Comparison of ENCODE assay signal across 8 mouse cellular contexts in genomic region chr7:25719761-25720610, GRCm38 (mm10). TPM values are rescaled to one million over a fixed set of nuclear protein-coding genes. Genes with fewer than 3 reads are reported as not detected.
DNase-seq lines count a peak whose midpoint lies in the region; ATAC-seq and TF ChIP-seq lines count a peak whose summit lies in the region.

No protein-coding gene starts in this region.

- peak overlapping the region; percentile 40; the same call in 1 of the 2 replicates for H3K9ac ChIP-seq in ES-E14 (ENCODE audit: insufficient read depth, low read depth, low read length, poor library complexity, severe bottlenecking)
- H3K9ac ChIP-seq in lung, embryonic 16.5 days (ENCODE audit: low read length), result no peak overlapping the region

- TF ChIP-seq POLR2A in brain, embryonic 14.5 days (IDR thresholded peaks at IDR 0.05; ENCODE audit: borderline replicate concordance, extremely low read depth, insufficient read depth, insufficient read length, poor library complexity, severe bottlenecking), result no peak

- H3K27ac ChIP-seq in ES-E14 (ENCODE audit: insufficient read depth, low read depth, low read length, poor library complexity, severe bottlenecking), result no peak overlapping the region
- no peak overlapping the region for H3K27ac ChIP-seq in hindbrain, embryonic 10.5 days
- no peak overlapping the region for H3K27ac ChIP-seq in lung, embryonic 16.5 days (ENCODE audit: low read length)

- in situ Hi-C loops in ES-E14 (cut with MboI; ENCODE audit: low sequenced_read_pairs in 2 of 2, unreplicated experiment in 2 of 2), result no loop called here

- peak; percentile 54; the same call in 1 of the 2 replicates for ATAC-seq in erythroid progenitor cell, adult 5-6 weeks (replicated peaks; ENCODE audit: low FRiP score, poor library complexity, severe bottlenecking)
- peak; percentile 43 for ATAC-seq in lung, embryonic 16.5 days (ENCODE audit: low read depth)

- WGBS in hindbrain, embryonic 10.5 days, result 66% methylated on average over 10 of the region's 10 CpGs
- WGBS in lung, embryonic 16.5 days, result 57% methylated on average over 10 of the region's 10 CpGs

- peaks cover 0 to 3% of the 10 kb centered on the region in 2 experiments; a peak in 1 of 4 replicates for H3K4me1 ChIP-seq in ES-E14 (ENCODE audit: control insufficient read depth in 2 of 2, insufficient read depth in 2 of 2, low read length in 2 of 2, poor library complexity in 1 of 2)
- H3K4me1 ChIP-seq in hindbrain, embryonic 10.5 days (replicated peaks), result peaks cover 18% of the 10 kb centered on the region
- H3K4me1 ChIP-seq in lung, embryonic 16.5 days (replicated peaks; ENCODE audit: control insufficient read depth, insufficient read depth, low read length), result peaks cover 17% of the 10 kb centered on the region

- H3K9me3 ChIP-seq in ES-E14 (ENCODE audit: control insufficient read depth, insufficient read depth, low read depth, low read length), result no peaks in the 10 kb centered on the region
- 0 out of 2 replicates have a peak, but pooled peaks cover 2% of the 10 kb centered on the region for H3K9me3 ChIP-seq in hindbrain, embryonic 10.5 days
- H3K9me3 ChIP-seq in lung, embryonic 16.5 days (ENCODE audit: control insufficient read depth, low read length), result no peaks in the 10 kb centered on the region

- H3K36me3 ChIP-seq in ES-E14 (ENCODE audit: control insufficient read depth, insufficient read depth, low read length, poor library complexity, severe bottlenecking), result peaks cover 47% of the 10 kb centered on the region
- peaks cover 73% of the 10 kb centered on the region for H3K36me3 ChIP-seq in hindbrain, embryonic 10.5 days
- H3K36me3 ChIP-seq in lung, embryonic 16.5 days (ENCODE audit: control insufficient read depth, insufficient read depth, low read length), result peaks cover 46% of the 10 kb centered on the region

- peak; percentile 75 for DNase-seq in ES-E14 (ENCODE audit: low read depth, low spot score)
- DNase-seq in brain, embryonic 14.5 days (ENCODE audit: low read depth), result peak; percentile 81
- peak; percentile 82 for DNase-seq in hindbrain, embryonic 10.5 days (ENCODE audit: low spot score)
- DNase-seq in layer of hippocampus, adult 9-11 months, result peak; percentile 81
- DNase-seq in ovary, postnatal 36 days (ENCODE audit: low spot score), result peak; percentile 75
- DNase-seq in thymus, postnatal 36 days, result peak; percentile 68

- H3K4me2 ChIP-seq in lung, embryonic 16.5 days (ENCODE audit: low read depth, low read length), result peak overlapping the region; percentile 89; the same call in 1 of the 2 replicates

- peak; percentile 97 for TF ChIP-seq CTCF in brain, embryonic 14.5 days (IDR thresholded peaks at IDR 0.05; ENCODE audit: borderline replicate concordance, extremely low read depth, insufficient read depth, insufficient read length)

- no peak overlapping the region for H3K4me3 ChIP-seq in ES-E14 (ENCODE audit: insufficient read depth in 1 of 2, low read depth in 1 of 2, low read length in 2 of 2, poor library complexity in 1 of 2, severe bottlenecking in 1 of 2)
- peak overlapping the region; percentile 79; the same call in 1 of the 2 replicates for H3K4me3 ChIP-seq in hindbrain, embryonic 10.5 days
- no peak overlapping the region for H3K4me3 ChIP-seq in lung, embryonic 16.5 days (ENCODE audit: low read length)

- H3K27me3 ChIP-seq in hindbrain, embryonic 10.5 days (ENCODE audit: insufficient read depth, poor library complexity, severe bottlenecking), result no peaks in the 10 kb centered on the region
- no peaks in the 10 kb centered on the region for H3K27me3 ChIP-seq in lung, embryonic 16.5 days (ENCODE audit: control insufficient read depth, insufficient read depth, low read depth, low read length)

TF ChIP-seq in ES-E14, 5 proteins besides CTCF, POLR2A, EP300 and RAD21:
- peak; percentile 26; the same call in 1 of the 2 replicates for TF ChIP-seq MAFK (IDR thresholded peaks at IDR 0.05; ENCODE audit: insufficient read depth, low read depth, low read length)
- TF ChIP-seq CHD2 (IDR thresholded peaks at IDR 0.05; ENCODE audit: low read depth, low read length), result no peak
- TF ChIP-seq ZC3H11A (IDR thresholded peaks at IDR 0.05; ENCODE audit: borderline replicate concordance, low read depth, low read length), result peak; percentile 19; the same call in 1 of the 2 replicates

RNA-seq across cellular contexts. Expression of gene Ccdc97, which starts 1.1 kb away (rescaled TPM):
- total RNA-seq in ES-E14 (2012; rRNA removed), result 20.3 and 21.7 TPM in 2 replicates
- 80.5 and 84.4 TPM in 2 replicates for polyA plus RNA-seq in brain, embryonic 14.5 days (2012; rRNA removed)
- 28.1 and 29.9 TPM in 2 replicates for total RNA-seq in erythroid progenitor cell, adult 5-6 weeks (2015; ENCODE audit: low replicate concordance)
- 13.9 and 34.8 TPM in 2 replicates for total RNA-seq in erythroid progenitor cell, adult 5-6 weeks (2017; ENCODE audit: low replicate concordance)
- polyA plus RNA-seq in hindbrain, embryonic 10.5 days (2016; fragmentation: Nextera tagmentation; extraction: Ambion mirVana), result 32.4 and 44.0 TPM in 2 replicates
- polyA plus RNA-seq in lung, embryonic 16.5 days (2015; fragmentation: Nextera tagmentation; extraction: Ambion mirVana), result 21.1 and 24.9 TPM in 2 replicates

RNA-seq across cellular contexts. Expression of gene Tgfb1, which starts 33.2 kb away (rescaled TPM):
- total RNA-seq in ES-E14 (2012; rRNA removed), result 6.3 and 7.1 TPM in 2 replicates
- 3.2 and 7.9 TPM in 2 replicates for polyA plus RNA-seq in brain, embryonic 14.5 days (2012; rRNA removed)
- 72.4 and 95.2 TPM in 2 replicates for total RNA-seq in erythroid progenitor cell, adult 5-6 weeks (2015; ENCODE audit: low replicate concordance)
- 15.0 and 19.8 TPM in 2 replicates for total RNA-seq in erythroid progenitor cell, adult 5-6 weeks (2017; ENCODE audit: low replicate concordance)
- polyA plus RNA-seq in hindbrain, embryonic 10.5 days (2016; fragmentation: Nextera tagmentation; extraction: Ambion mirVana), result 0.81 and 2.1 TPM in 2 replicates
- polyA plus RNA-seq in lung, embryonic 16.5 days (2015; fragmentation: Nextera tagmentation; extraction: Ambion mirVana), result 3.1 and 3.4 TPM in 2 replicates

RNA-seq across cellular contexts. Expression of gene Hnrnpul1, which starts 34.6 kb away (rescaled TPM):
- 67.1 and 69.0 TPM in 2 replicates for total RNA-seq in ES-E14 (2012; rRNA removed)
- 34.7 and 70.2 TPM in 2 replicates for polyA plus RNA-seq in brain, embryonic 14.5 days (2012; rRNA removed)
- 186 and 195 TPM in 2 replicates for total RNA-seq in erythroid progenitor cell, adult 5-6 weeks (2015; ENCODE audit: low replicate concordance)
- 179 and 256 TPM in 2 replicates for total RNA-seq in erythroid progenitor cell, adult 5-6 weeks (2017; ENCODE audit: low replicate concordance)
- polyA plus RNA-seq in hindbrain, embryonic 10.5 days (2016; fragmentation: Nextera tagmentation; extraction: Ambion mirVana), result 60.5 and 61.6 TPM in 2 replicates
- 47.9 and 55.8 TPM in 2 replicates for polyA plus RNA-seq in lung, embryonic 16.5 days (2015; fragmentation: Nextera tagmentation; extraction: Ambion mirVana)

RNA-seq across cellular contexts. Expression of gene B9d2, which starts 39.4 kb away (rescaled TPM):
- total RNA-seq in ES-E14 (2012; rRNA removed), result 4.1 and 5.5 TPM in 2 replicates
- polyA plus RNA-seq in brain, embryonic 14.5 days (2012; rRNA removed), result 51.5 and 73.3 TPM in 2 replicates
- total RNA-seq in erythroid progenitor cell, adult 5-6 weeks (2015; ENCODE audit: low replicate concordance), result 8.4 and 8.6 TPM in 2 replicates
- 2.1 and 10.1 TPM in 2 replicates for total RNA-seq in erythroid progenitor cell, adult 5-6 weeks (2017; ENCODE audit: low replicate concordance)
- 38.3 and 44.6 TPM in 2 replicates for polyA plus RNA-seq in hindbrain, embryonic 10.5 days (2016; fragmentation: Nextera tagmentation; extraction: Ambion mirVana)
- 33.1 and 35.8 TPM in 2 replicates for polyA plus RNA-seq in lung, embryonic 16.5 days (2015; fragmentation: Nextera tagmentation; extraction: Ambion mirVana)

RNA-seq across cellular contexts. Expression of gene Tmem91, which starts 45.0 kb away (rescaled TPM):
- 0.94 and 2.6 TPM in 2 replicates for total RNA-seq in ES-E14 (2012; rRNA removed)
- 14.2 and 16.5 TPM in 2 replicates for polyA plus RNA-seq in brain, embryonic 14.5 days (2012; rRNA removed)
- total RNA-seq in erythroid progenitor cell, adult 5-6 weeks (2015; ENCODE audit: low replicate concordance), result not detected in 2 replicates
- 4.2 TPM in 1 of 2 replicates, not detected in the other for total RNA-seq in erythroid progenitor cell, adult 5-6 weeks (2017; ENCODE audit: low replicate concordance)
- polyA plus RNA-seq in hindbrain, embryonic 10.5 days (2016; fragmentation: Nextera tagmentation; extraction: Ambion mirVana), result 3.1 and 3.2 TPM in 2 replicates
- polyA plus RNA-seq in lung, embryonic 16.5 days (2015; fragmentation: Nextera tagmentation; extraction: Ambion mirVana), result 3.6 and 3.9 TPM in 2 replicates
